10 mouse cellular contexts compared by ENCODE assay signal in the genomic region with DNA sequence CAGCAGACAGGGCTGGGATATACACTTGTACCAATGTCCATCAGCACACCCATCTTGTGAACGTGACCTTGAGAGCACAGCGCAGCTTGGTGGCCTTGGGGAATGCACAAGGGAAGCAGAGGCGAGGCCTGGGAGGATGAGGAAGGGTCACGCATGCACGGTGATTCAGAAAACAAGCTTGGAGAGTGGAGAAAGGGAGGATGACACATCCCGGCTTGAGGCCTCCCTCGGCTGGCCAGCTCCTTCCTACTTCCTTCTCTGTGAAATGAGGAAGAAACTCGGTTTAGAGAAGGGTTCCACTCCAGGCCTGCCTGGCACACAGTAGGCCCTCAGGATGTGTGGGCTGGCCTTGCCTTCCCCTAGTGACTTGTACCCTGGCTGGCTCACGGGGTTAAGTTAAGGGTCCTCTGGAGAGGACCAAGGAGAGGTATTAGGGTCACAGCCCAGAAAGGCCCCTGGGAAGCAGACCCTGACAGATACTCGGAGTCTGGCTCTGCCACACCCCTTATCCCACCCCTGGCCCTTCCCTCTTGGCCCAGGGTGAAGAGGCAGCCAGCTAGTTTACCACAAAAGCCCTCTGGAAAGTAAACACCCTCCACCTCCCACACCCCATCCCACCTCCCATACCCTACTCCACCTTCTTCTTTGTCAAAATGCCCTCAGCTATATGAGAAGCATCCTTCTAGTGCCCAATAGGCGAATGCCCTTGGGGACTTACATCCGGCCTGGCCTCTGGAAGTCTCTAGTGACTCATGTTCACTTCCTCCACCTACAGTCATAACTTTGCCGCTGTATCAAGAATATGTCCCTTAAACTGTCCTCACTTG. TPM values are rescaled to one million over a fixed set of nuclear protein-coding genes. Genes with fewer than 3 reads are reported as not detected.
DNase-seq lines count a peak whose midpoint lies in the region; ATAC-seq lines count a peak whose summit lies in the region.
"Had no signal": no experiment of that assay in that cellular context is flagged by ENCODE, and none has a peak within 500 bp of the region (broad histone marks: within the 10 kb centered on the region; RNA-seq: fewer than 3 reads in every experiment).

No protein-coding gene starts in this region.

- peak; percentile 44 to 49 for DNase-seq in heart, adult 18-20 months
- DNase-seq in heart, postnatal 25 days (ENCODE audit: low spot score), result no peak
- no peak for DNase-seq in c-Kit-positive CD71-positive TER-119-positive erythroid progenitor cells, embryonic 14.5 days (ENCODE audit: low spot score)
- no peak for DNase-seq in right cerebral cortex, postnatal 36 days (ENCODE audit: low spot score in 2 of 2)

- no peaks in the 10 kb centered on the region for H3K9me3 ChIP-seq in neural tube, embryonic 13.5 days
- H3K9me3 ChIP-seq in neural tube, embryonic 15.5 days (replicated peaks), result no peaks in the 10 kb centered on the region
- H3K9me3 ChIP-seq in heart, embryonic 12.5 days (replicated peaks), result no peaks in the 10 kb centered on the region
- H3K9me3 ChIP-seq: limb, embryonic 12.5 days had no signal

- no peaks in the 10 kb centered on the region; the same call in 1 of the 2 replicates for H3K27me3 ChIP-seq in neural tube, embryonic 13.5 days
- H3K27me3 ChIP-seq in neural tube, embryonic 15.5 days (replicated peaks), result no peaks in the 10 kb centered on the region
- H3K27me3 ChIP-seq in heart, embryonic 12.5 days (replicated peaks), result no peaks in the 10 kb centered on the region
- H3K27me3 ChIP-seq: limb, embryonic 12.5 days had no signal

- no peak overlapping the region for H3K27ac ChIP-seq in neural tube, embryonic 13.5 days (replicated peaks)
- H3K27ac ChIP-seq in neural tube, embryonic 15.5 days (replicated peaks), result no peak overlapping the region
- no peak overlapping the region; the same call in 1 of the 2 replicates for H3K27ac ChIP-seq in heart, embryonic 12.5 days (ENCODE audit: poor library complexity, severe bottlenecking)
- H3K27ac ChIP-seq: limb, embryonic 12.5 days had no signal

- ATAC-seq in neural tube, embryonic 13.5 days (ENCODE audit: low read depth), result peak; percentile 32; the same call in 1 of the 2 replicates
- no peak for ATAC-seq in neural tube, embryonic 15.5 days (ENCODE audit: low FRiP score)
- ATAC-seq in heart, embryonic 12.5 days (ENCODE audit: insufficient number of reproducible peaks, low FRiP score), result peak; percentile 44; the same call in 1 of the 2 replicates
- ATAC-seq in monocyte, adult 5-6 weeks (replicated peaks; ENCODE audit: insufficient number of reproducible peaks, low FRiP score, low TSS enrichment, poor library complexity, severe bottlenecking), result peak; percentile 64

- no peaks in the 10 kb centered on the region for H3K36me3 ChIP-seq in neural tube, embryonic 13.5 days
- no peaks in the 10 kb centered on the region for H3K36me3 ChIP-seq in neural tube, embryonic 15.5 days
- H3K36me3 ChIP-seq in heart, embryonic 12.5 days, result no peaks in the 10 kb centered on the region
- H3K36me3 ChIP-seq: limb, embryonic 12.5 days had no signal

- intact Hi-C loops in heart, postnatal 25 days (cut with DNase I), result no loop called here

- WGBS in neural tube, embryonic 13.5 days, result 74% methylated on average over 13 of the region's 13 CpGs
- 82% methylated on average over 13 of the region's 13 CpGs for WGBS in neural tube, embryonic 15.5 days
- WGBS in heart, embryonic 12.5 days, result 61% methylated on average over 13 of the region's 13 CpGs

- no peak overlapping the region for H3K4me2 ChIP-seq in neural tube, embryonic 13.5 days
- H3K4me2 ChIP-seq in neural tube, embryonic 15.5 days, result no peak overlapping the region
- H3K4me2 ChIP-seq in heart, embryonic 12.5 days, result no peak overlapping the region
- H3K4me2 ChIP-seq: limb, embryonic 12.5 days had no signal

- no peak overlapping the region for H3K9ac ChIP-seq in neural tube, embryonic 13.5 days
- H3K9ac ChIP-seq in neural tube, embryonic 15.5 days (replicated peaks), result no peak overlapping the region
- H3K9ac ChIP-seq in heart, embryonic 12.5 days, result no peak overlapping the region
- H3K9ac ChIP-seq: limb, embryonic 12.5 days had no signal

- H3K4me3 ChIP-seq in neural tube, embryonic 13.5 days, result no peak overlapping the region
- H3K4me3 ChIP-seq in neural tube, embryonic 15.5 days (replicated peaks), result no peak overlapping the region
- no peak overlapping the region for H3K4me3 ChIP-seq in heart, embryonic 12.5 days
- H3K4me3 ChIP-seq: erythroblast, embryonic 14.5 days; limb, embryonic 12.5 days had no signal

- no peaks in the 10 kb centered on the region for H3K4me1 ChIP-seq in neural tube, embryonic 13.5 days (replicated peaks)
- 0 out of 2 replicates have a peak, but pooled peaks cover 4% of the 10 kb centered on the region for H3K4me1 ChIP-seq in neural tube, embryonic 15.5 days
- H3K4me1 ChIP-seq in heart, embryonic 12.5 days (replicated peaks), result peaks cover 26% of the 10 kb centered on the region

RNA-seq across cellular contexts. Expression of a gene that starts 38.3 kb away (rescaled TPM):
- total RNA-seq in heart, adult 18-20 months (2021), result 10 to 100 TPM; 19.5 to 20.1 TPM
- total RNA-seq in heart, postnatal 25 days (2021), result 10 to 100 TPM; 17.3 to 26.1 TPM
- polyA plus RNA-seq in neural tube, embryonic 13.5 days (2015; fragmentation: Nextera tagmentation; extraction: Ambion mirVana), result 0.51 and 1.5 TPM in 2 replicates
- polyA plus RNA-seq in neural tube, embryonic 15.5 days (2015; fragmentation: Nextera tagmentation; extraction: Ambion mirVana), result 0.81 and 1.5 TPM in 2 replicates
- polyA plus RNA-seq in heart, embryonic 12.5 days (2016; fragmentation: Nextera tagmentation; extraction: Ambion mirVana), result 1.1 and 1.2 TPM in 2 replicates
- total RNA-seq in monocyte, adult 5-6 weeks (2017), result 0.19 to 6.9 TPM (median 0.49 TPM) in 3 replicates

RNA-seq across cellular contexts. Expression of a gene that starts 41.7 kb away (rescaled TPM):
- total RNA-seq in heart, adult 18-20 months (2021), result 10 to 100 TPM; 18.3 to 22.5 TPM
- 10 to 100 TPM; 20.1 to 29.1 TPM for total RNA-seq in heart, postnatal 25 days (2021)
- 36.8 and 37.3 TPM in 2 replicates for polyA plus RNA-seq in neural tube, embryonic 13.5 days (2015; fragmentation: Nextera tagmentation; extraction: Ambion mirVana)
- 35.9 and 39.4 TPM in 2 replicates for polyA plus RNA-seq in neural tube, embryonic 15.5 days (2015; fragmentation: Nextera tagmentation; extraction: Ambion mirVana)
- 18.4 and 18.7 TPM in 2 replicates for polyA plus RNA-seq in heart, embryonic 12.5 days (2016; fragmentation: Nextera tagmentation; extraction: Ambion mirVana)
- 36.7 to 58.4 TPM (median 47.7 TPM) in 3 replicates for total RNA-seq in monocyte, adult 5-6 weeks (2017)

Comparison
In these comparisons a context has a peak if more than half of its experiments do, and no peak if none do; other contexts are left out.
1. DNase-seq: peak in heart, adult 18-20 months (2 of 2); none in heart, postnatal 25 days (single experiment), c-Kit-positive CD71-positive TER-119-positive erythroid progenitor cells, embryonic 14.5 days (single experiment) and right cerebral cortex, postnatal 36 days (0 of 2).